Comparison of ENCODE assay signal across 16 mouse cellular contexts in genomic region chr9:118770366-118770765, GRCm38 (mm10).
DNase-seq lines count a peak whose midpoint lies in the region.
"Had no signal": no experiment of that assay in that cellular context is flagged by ENCODE, and none has a peak within 500 bp of the region (broad histone marks: within the 10 kb centered on the region; RNA-seq: fewer than 3 reads in every experiment).

No protein-coding gene starts in this region.

- peak; percentile 41 for DNase-seq in adrenal gland, adult 2 months
- DNase-seq in adrenal gland, postnatal 14 days: no peak
- peak; percentile 59 for DNase-seq in retina, postnatal 1 day
- no peak for DNase-seq in retina, embryonic 14.5 days (ENCODE audit: low spot score)
- peak; percentile 51 for DNase-seq in Muller cell, postnatal 12 days (ENCODE audit: inconsistent ontology term)
- DNase-seq in urinary bladder, postnatal 4 days (ENCODE audit: low spot score in 2 of 2): no peak
- DNase-seq: adrenal gland, adult 8-10 months; adrenal gland, postnatal 10 days; adrenal gland, postnatal 25 days; B cell, adult 2 months; cerebellum, adult 11 months; cerebellum, adult 11-12 months; cerebellum, adult 18-20 months; cerebellum, adult 2 months; cerebellum, adult 8-10 months; cerebellum, adult 9-10 months had no signal

Comparison
In these comparisons a context has a peak if more than half of its experiments do, and no peak if none do; other contexts are left out.
1. DNase-seq: peak in adrenal gland, adult 2 months (single experiment), retina, postnatal 1 day (single experiment) and Muller cell, postnatal 12 days (single experiment); none in adrenal gland, postnatal 14 days (single experiment), retina, embryonic 14.5 days (single experiment) and urinary bladder, postnatal 4 days (0 of 2).